Mouse (Mus musculus) ES-Bruce4 (cell line): ENCODE results near the gene P3h2. TPM values are rescaled to one million over a fixed set of nuclear protein-coding genes. Genes with fewer than 3 reads are reported as not detected.

Experiments
- H3K27ac ChIP-seq: 2 replicates; pipeline ENCODE4 v1.5.1; 2012; ENCODE audit warnings: low read length, inconsistent platforms; ENCODE audit not compliant: insufficient read depth
- H3K27me3 ChIP-seq: 2 replicates; pipeline ENCODE4 v1.6.1; 2012; ENCODE audit warnings: mild to moderate bottlenecking, low read length, inconsistent platforms; ENCODE audit not compliant: control insufficient read depth, poor library complexity, insufficient read depth, severe bottlenecking
- H3K36me3 ChIP-seq: 2 replicates; pipeline ENCODE4 v1.6.1; 2012; ENCODE audit warnings: inconsistent platforms, mild to moderate bottlenecking, low read length, moderate library complexity; ENCODE audit not compliant: control insufficient read depth, poor library complexity, insufficient read depth, severe bottlenecking
- H3K4me1 ChIP-seq: one replicate; pipeline ENCODE4 v1.8.1; 2011; ENCODE audit warnings: low read length; ENCODE audit not compliant: control insufficient read depth, insufficient read depth
- H3K4me3 ChIP-seq: 2 replicates; pipeline ENCODE4 v1.5.1; 2011; ENCODE audit warnings: low read depth, mild to moderate bottlenecking, low read length
- H3K9ac ChIP-seq: 2 replicates; pipeline ENCODE4 v1.6.1; 2012; ENCODE audit warnings: low read depth, mild to moderate bottlenecking, inconsistent platforms; ENCODE audit not compliant: poor library complexity, severe bottlenecking
- H3K9me3 ChIP-seq: replicated peaks from 2 replicates; pipeline ENCODE4 v1.6.1; 2012; ENCODE audit warnings: mild to moderate bottlenecking, low read length, inconsistent platforms; ENCODE audit not compliant: control insufficient read depth, poor library complexity, insufficient read depth, severe bottlenecking
- CTCF ChIP-seq: IDR thresholded peaks from one replicate; pipeline ENCODE4 v1.8.1; 2011; ENCODE audit warnings: low read depth, low read length
- EP300 ChIP-seq: IDR thresholded peaks from 2 replicates; pipeline ENCODE4 v1.6.1; 2011; ENCODE audit warnings: low read depth, low read length; ENCODE audit not compliant: insufficient read depth
- POLR2A ChIP-seq: IDR thresholded peaks from one replicate; pipeline ENCODE4 v1.8.1; 2011; ENCODE audit warnings: low read length; ENCODE audit not compliant: insufficient read depth
- polyA plus RNA-seq: library from polyadenylated mRNA; stranded (reverse); fragments of >200 nt; gene quantifications from 2 replicates; pipeline ENCODE4 v1.2.4, GENCODE M21; 2011; ENCODE audit warnings: low read depth; ENCODE audit not compliant: missing spikeins, insufficient read depth, insufficient read length

The P3h2 gene
- polyA plus RNA-seq, 1 experiment = 1.0 TPM

DNA sequence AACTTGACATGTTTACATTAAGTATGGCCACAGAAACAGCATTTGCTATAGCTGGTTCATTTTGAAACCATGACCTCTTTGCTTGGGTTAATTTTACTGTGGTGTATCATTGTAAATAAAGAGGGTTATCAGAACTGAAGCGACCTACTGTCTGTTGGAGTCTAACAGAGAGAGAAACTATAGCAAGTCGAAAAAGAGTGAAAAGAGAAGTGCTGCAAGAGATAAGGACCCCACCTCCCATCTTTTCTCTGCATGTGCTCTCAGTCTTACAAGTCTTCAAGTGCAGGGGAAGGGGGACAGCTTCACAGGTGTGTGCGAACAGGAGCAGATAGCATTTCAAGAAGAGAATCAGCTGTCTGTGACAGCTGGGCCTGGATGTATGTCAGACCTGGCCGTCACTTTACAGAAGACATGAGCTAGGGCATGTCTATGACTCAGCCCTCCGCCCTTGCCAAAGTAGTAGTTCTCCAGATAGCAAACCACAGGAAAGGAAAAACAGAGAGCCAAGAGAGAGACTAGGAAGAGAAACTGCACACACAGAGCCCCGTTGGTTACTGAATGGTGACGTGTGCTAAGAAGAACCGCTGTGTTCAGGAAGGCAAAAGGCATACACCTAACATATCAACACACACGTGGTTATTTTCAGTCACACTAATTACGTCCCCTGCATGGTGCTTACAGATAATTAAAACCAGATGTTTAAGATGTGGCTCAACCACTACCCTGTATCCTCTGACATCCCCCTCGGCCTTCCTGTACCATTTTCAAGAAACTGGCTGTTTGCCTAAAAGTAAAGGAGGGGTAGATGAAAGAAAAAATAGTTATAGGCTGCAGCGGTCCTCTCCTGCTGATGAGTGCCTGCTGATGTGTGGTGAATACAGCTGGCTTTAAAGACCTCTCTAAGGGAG lies 64.3 kb downstream of the P3h2 start:
- H3K9ac ChIP-seq = no peak overlapping the region
- no peaks in the 10 kb centered on the region for H3K4me1 ChIP-seq
- H3K27ac ChIP-seq = no peak overlapping the region
- TF ChIP-seq EP300 (no peak), CTCF (no peak), POLR2A (no peak)
- no peak overlapping the region for H3K4me3 ChIP-seq
- no peaks in the 10 kb centered on the region for H3K9me3 ChIP-seq
- H3K36me3 ChIP-seq = no peaks in the 10 kb centered on the region
- H3K27me3 ChIP-seq = no peaks in the 10 kb centered on the region

DNA sequence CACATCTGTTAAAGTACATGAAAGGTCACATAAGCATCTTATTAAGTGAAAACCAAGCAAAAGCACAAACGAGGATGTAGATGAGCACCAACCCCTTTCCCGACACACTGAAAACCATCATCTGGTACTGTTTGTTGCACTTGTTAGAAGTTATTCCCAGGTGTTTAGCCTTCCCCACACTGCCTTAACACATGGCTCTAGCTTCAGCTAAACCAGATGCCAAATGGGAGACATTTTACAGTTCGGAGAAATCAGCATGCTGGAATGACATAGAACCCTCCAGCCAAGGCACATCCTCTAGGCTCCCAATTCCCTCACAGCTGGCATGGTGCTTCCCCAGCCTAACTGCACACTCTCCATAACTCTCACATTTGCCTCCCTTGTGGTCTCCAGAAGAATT lies 66.3 kb downstream of the P3h2 start:
- Histone ChIP-seq H3K9ac (no peak overlapping the region), H3K36me3 (no peaks in the 10 kb centered on the region), H3K27me3 (no peaks in the 10 kb centered on the region), H3K27ac (no peak overlapping the region), H3K4me3 (no peak overlapping the region), H3K9me3 (no peaks in the 10 kb centered on the region), H3K4me1 (no peaks in the 10 kb centered on the region)
- TF ChIP-seq POLR2A = no peak
- no peak for TF ChIP-seq CTCF
- TF ChIP-seq EP300 = no peak

DNA sequence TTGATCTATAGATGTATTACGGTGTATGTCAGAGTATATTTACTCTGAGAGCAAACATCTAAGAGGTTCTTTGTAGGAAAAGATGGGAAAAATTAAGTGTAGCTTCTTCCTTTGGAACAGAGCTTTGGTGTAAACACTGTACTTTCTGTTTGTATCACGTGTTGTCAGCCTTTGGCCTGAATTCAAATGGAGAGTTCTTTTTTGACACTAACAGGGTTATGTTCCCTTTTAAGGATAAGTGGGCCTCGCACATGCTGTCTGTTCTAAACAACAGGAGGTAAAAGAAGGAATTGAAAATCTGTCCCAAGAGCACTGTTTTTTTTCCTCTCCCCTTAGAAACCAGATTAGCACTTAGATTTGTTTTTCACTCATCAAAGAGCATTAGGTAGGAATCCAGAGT lies 70.1 kb downstream of the P3h2 start:
- Histone ChIP-seq H3K27ac (no peak overlapping the region), H3K9ac (no peak overlapping the region), H3K27me3 (no peaks in the 10 kb centered on the region), H3K4me1 (no peaks in the 10 kb centered on the region), H3K4me3 (no peak overlapping the region), H3K9me3 (no peaks in the 10 kb centered on the region), H3K36me3 (no peaks in the 10 kb centered on the region)
- TF ChIP-seq EP300 = no peak
- no peak for TF ChIP-seq CTCF

DNA sequence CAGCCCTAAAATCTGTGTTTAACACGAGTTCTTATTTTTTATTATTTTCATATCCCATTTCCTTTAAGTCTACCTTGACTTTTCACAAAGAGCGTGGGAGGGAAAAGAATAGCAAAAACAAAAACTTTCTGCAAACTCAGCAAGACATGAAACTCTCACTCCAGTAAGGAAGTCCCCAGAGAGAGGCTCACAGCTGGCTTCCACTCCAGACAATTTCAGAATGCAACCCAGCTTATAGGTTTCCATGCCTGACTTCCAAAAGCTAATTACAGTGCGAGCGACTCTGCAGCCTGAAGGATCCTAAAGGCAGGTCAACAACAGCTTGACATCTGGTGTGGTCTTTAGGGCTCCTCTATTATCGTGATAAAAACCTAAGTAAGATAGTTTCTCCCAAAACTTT lies 70.5 kb downstream of the P3h2 start:
- H3K4me3 ChIP-seq = no peak overlapping the region
- TF ChIP-seq EP300 (no peak), POLR2A (no peak), CTCF (no peak)
- no peaks in the 10 kb centered on the region for H3K9me3 ChIP-seq
- no peak overlapping the region for H3K9ac ChIP-seq
- no peak overlapping the region for H3K27ac ChIP-seq
- no peaks in the 10 kb centered on the region for H3K36me3 ChIP-seq
- H3K4me1 ChIP-seq = no peaks in the 10 kb centered on the region
- H3K27me3 ChIP-seq = no peaks in the 10 kb centered on the region

DNA sequence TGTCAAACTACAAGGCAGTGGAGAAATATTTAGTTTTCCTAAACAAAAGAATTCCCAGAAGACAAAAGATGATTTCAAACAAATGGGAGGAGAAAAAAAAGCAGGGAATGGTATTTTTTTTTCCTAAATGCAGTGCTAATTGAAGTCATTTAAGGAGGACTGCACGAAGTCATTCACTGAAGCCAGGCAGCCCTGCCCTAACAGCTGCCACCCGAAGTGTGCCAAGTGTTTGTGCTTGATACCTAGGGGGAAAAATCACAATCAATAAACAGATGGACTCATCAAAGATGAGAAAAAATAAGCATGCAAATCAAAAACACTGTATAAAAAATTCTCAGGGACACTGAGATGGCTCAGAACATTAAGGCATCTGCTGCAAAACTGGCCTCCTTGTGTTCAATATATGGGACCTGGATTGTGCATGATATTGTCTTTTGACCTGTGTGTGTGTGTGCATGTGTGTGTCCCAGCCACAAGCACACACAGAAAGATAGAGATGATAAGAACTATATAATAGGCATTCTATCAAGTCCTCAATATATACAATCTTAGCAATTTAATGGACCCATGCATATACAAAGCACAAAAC lies 76.1 kb downstream of the P3h2 start:
- H3K9ac ChIP-seq = no peak overlapping the region
- no peaks in the 10 kb centered on the region for H3K9me3 ChIP-seq
- H3K27me3 ChIP-seq = no peaks in the 10 kb centered on the region
- H3K4me1 ChIP-seq = no peaks in the 10 kb centered on the region
- TF ChIP-seq POLR2A = no peak
- no peak for TF ChIP-seq EP300
- TF ChIP-seq CTCF = no peak
- H3K27ac ChIP-seq = no peak overlapping the region
- no peaks in the 10 kb centered on the region for H3K36me3 ChIP-seq
- H3K4me3 ChIP-seq = no peak overlapping the region

DNA sequence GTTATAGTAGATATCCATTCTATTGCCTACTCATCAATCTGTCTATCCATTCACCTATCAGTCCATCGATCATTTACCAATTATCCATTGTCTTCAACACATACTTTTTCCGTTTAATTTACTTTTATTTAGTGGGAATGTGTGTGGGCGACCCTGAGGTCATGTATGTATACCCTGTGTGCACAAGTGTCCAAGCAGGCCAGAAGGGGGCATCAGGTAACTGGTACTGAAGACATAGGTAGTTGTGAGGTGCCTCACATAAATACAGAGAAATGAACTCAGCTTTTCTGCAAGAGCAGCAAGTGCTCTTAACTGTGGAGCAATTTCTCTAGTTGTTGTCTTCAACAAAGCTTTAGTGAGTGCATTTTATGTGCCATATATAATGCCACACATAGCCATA lies 79.2 kb downstream of the P3h2 start:
- Histone ChIP-seq H3K27ac (no peak overlapping the region), H3K4me1 (no peaks in the 10 kb centered on the region), H3K36me3 (no peaks in the 10 kb centered on the region), H3K27me3 (no peaks in the 10 kb centered on the region), H3K9ac (no peak overlapping the region), H3K4me3 (no peak overlapping the region), H3K9me3 (no peaks in the 10 kb centered on the region)
- TF ChIP-seq EP300 (no peak), POLR2A (no peak), CTCF (no peak)
